Comparison of ENCODE assay signal across 34 mouse cellular contexts in the genomic region with DNA sequence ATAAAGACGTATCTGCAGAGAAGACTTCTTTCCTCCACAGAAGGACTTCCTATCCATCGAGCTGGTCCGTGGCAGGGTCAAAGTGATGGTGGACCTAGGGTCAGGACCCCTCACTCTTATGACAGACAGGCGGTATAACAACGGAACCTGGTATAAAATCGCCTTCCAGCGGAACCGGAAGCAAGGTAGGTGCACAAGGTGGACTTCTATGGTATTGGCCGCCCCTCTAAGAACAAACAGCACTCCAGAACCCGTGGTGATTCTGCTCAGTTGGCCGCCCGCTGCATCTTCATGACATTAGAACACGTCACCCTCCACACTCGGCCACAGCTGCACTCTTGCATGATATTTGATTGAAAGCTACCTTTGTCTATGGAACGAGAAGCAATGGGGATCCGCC.
"Had no signal": no experiment of that assay in that cellular context is flagged by ENCODE, and none has a peak within 500 bp of the region (broad histone marks: within the 10 kb centered on the region; RNA-seq: fewer than 3 reads in every experiment).

No protein-coding gene starts in this region.

- H3K4me2 ChIP-seq: heart, embryonic 11.5 days; heart, embryonic 13.5 days; heart, embryonic 15.5 days; hindbrain, embryonic 12.5 days; hindbrain, embryonic 13.5 days; hindbrain, embryonic 14.5 days; hindbrain, embryonic 15.5 days; intestine, embryonic 15.5 days; kidney, embryonic 15.5 days had no signal

- H3K27ac ChIP-seq: heart, embryonic 10.5 days; heart, embryonic 13.5 days; heart, embryonic 15.5 days; hindbrain, embryonic 10.5 days; hindbrain, embryonic 12.5 days; hindbrain, embryonic 13.5 days; hindbrain, embryonic 14.5 days; hindbrain, embryonic 15.5 days; hindbrain, postnatal 0 days; intestine, embryonic 15.5 days; kidney, embryonic 15.5 days; kidney, postnatal 0 days; layer of hippocampus, adult 2 months had no signal

- H3K36me3 ChIP-seq: heart, embryonic 13.5 days; heart, embryonic 15.5 days; intestine, embryonic 15.5 days had no signal

- H3K4me3 ChIP-seq: heart, embryonic 10.5 days; heart, embryonic 13.5 days; heart, embryonic 15.5 days; hindbrain, embryonic 10.5 days; hindbrain, embryonic 12.5 days; hindbrain, embryonic 13.5 days; hindbrain, embryonic 15.5 days; intestine, embryonic 15.5 days; kidney, embryonic 15.5 days; layer of hippocampus, adult 2 months had no signal

- ATAC-seq: hindbrain, embryonic 16.5 days; hindbrain, postnatal 0 days; inflammation-experienced regulatory T-cells, adult 6 months; intestine, embryonic 15.5 days; intestine, embryonic 16.5 days; intestine, postnatal 0 days had no signal

- H3K9me3 ChIP-seq: heart, embryonic 10.5 days; heart, embryonic 13.5 days; heart, embryonic 15.5 days; hindbrain, embryonic 10.5 days; hindbrain, embryonic 12.5 days; hindbrain, embryonic 13.5 days; hindbrain, embryonic 15.5 days; intestine, embryonic 15.5 days; kidney, embryonic 15.5 days had no signal

- H3K27me3 ChIP-seq: heart, embryonic 13.5 days; heart, embryonic 15.5 days; hindbrain, embryonic 12.5 days; hindbrain, embryonic 13.5 days; hindbrain, embryonic 15.5 days; intestine, embryonic 15.5 days; kidney, embryonic 15.5 days had no signal

- H3K9ac ChIP-seq: heart, embryonic 13.5 days; heart, embryonic 15.5 days; hindbrain, embryonic 12.5 days; hindbrain, embryonic 13.5 days; hindbrain, embryonic 14.5 days; hindbrain, embryonic 15.5 days; intestine, embryonic 15.5 days; kidney, embryonic 15.5 days had no signal

- DNase-seq: heart, postnatal 10 days; heart, postnatal 14 days; heart, postnatal 36 days; heart, postnatal 4 days; kidney, adult 11 months; kidney, adult 18-20 months; kidney, adult 2 months; kidney, adult 8-10 months; kidney, adult 9 months; kidney, postnatal 10 days; kidney, postnatal 14 days; kidney, postnatal 25 days; kidney, postnatal 36 days; kidney, postnatal 4 days; layer of hippocampus, adult 9-11 months; layer of hippocampus, postnatal 36 days had no signal

- H3K4me1 ChIP-seq: heart, embryonic 10.5 days; heart, embryonic 13.5 days; heart, embryonic 15.5 days; hindbrain, embryonic 10.5 days; hindbrain, embryonic 12.5 days; hindbrain, embryonic 13.5 days; hindbrain, embryonic 15.5 days; intestine, embryonic 15.5 days; kidney, embryonic 15.5 days had no signal
